Mouse (Mus musculus): ENCODE data around the gene Ergic3. TPM values are rescaled to one million over a fixed set of nuclear protein-coding genes. Genes with fewer than 3 reads are reported as not detected.

Gene Ergic3
- 199 TPM for polyA plus RNA-seq (2014; fragmentation: Illumina TruSeq; extraction: RNeasy Lipid Tissue Mini Kit (QIAGEN cat#74804); ENCODE audit: low read depth, low replicate concordance)

GRCm38 (mm10) chr2:156007888-156008532, at the start of gene Ergic3, which contains the start of gene 6430550D23Rik:
Ergic3 (plus strand) TSS chr2:156008045.
6430550D23Rik (minus strand) TSS chr2:156007977.

GRCm38 (mm10) chr2:156052816-156053215, 45.0 kb downstream of the Ergic3 start, which contains the start of gene Fer1l4:
Fer1l4 (minus strand) TSS chr2:156052947.

GRCm38 (mm10) chr2:156065099-156066041, 57.5 kb downstream of the Ergic3 start, which contains the start of gene Spag4:
Spag4 (plus strand) TSS chr2:156065175.

Other genes starting within 250 kb of the Ergic3 start
- 0.06 TPM for gene Mmp24, start 232.7 kb upstream of the Ergic3 start, polyA plus RNA-seq (2014; fragmentation: Illumina TruSeq; extraction: RNeasy Lipid Tissue Mini Kit (QIAGEN cat#74804); ENCODE audit: low read depth, low replicate concordance)
- gene BC029722, start 188.6 kb upstream of the Ergic3 start, polyA plus RNA-seq (2014; fragmentation: Illumina TruSeq; extraction: RNeasy Lipid Tissue Mini Kit (QIAGEN cat#74804); ENCODE audit: low read depth, low replicate concordance) = 52.0 TPM
- 57.7 TPM for gene Eif6, start 181.1 kb upstream of the Ergic3 start, polyA plus RNA-seq (2014; fragmentation: Illumina TruSeq; extraction: RNeasy Lipid Tissue Mini Kit (QIAGEN cat#74804); ENCODE audit: low read depth, low replicate concordance)
- gene Fam83c, start 173.2 kb upstream of the Ergic3 start, polyA plus RNA-seq (2014; fragmentation: Illumina TruSeq; extraction: RNeasy Lipid Tissue Mini Kit (QIAGEN cat#74804); ENCODE audit: low read depth, low replicate concordance) = not detected
- 50.0 TPM for gene Uqcc1, start 77.7 kb upstream of the Ergic3 start, polyA plus RNA-seq (2014; fragmentation: Illumina TruSeq; extraction: RNeasy Lipid Tissue Mini Kit (QIAGEN cat#74804); ENCODE audit: low read depth, low replicate concordance)
- not detected for gene Gm15557, start 67.3 kb upstream of the Ergic3 start, polyA plus RNA-seq (2014; fragmentation: Illumina TruSeq; extraction: RNeasy Lipid Tissue Mini Kit (QIAGEN cat#74804); ENCODE audit: low read depth, low replicate concordance)
- 0.42 TPM for gene Gdf5, start 62.7 kb upstream of the Ergic3 start, polyA plus RNA-seq (2014; fragmentation: Illumina TruSeq; extraction: RNeasy Lipid Tissue Mini Kit (QIAGEN cat#74804); ENCODE audit: low read depth, low replicate concordance)
- gene Cep250, start 51.6 kb upstream of the Ergic3 start, polyA plus RNA-seq (2014; fragmentation: Illumina TruSeq; extraction: RNeasy Lipid Tissue Mini Kit (QIAGEN cat#74804); ENCODE audit: low read depth, low replicate concordance) = 26.5 TPM
- gene 6430550D23Rik, start 68 bp upstream of the Ergic3 start, polyA plus RNA-seq (2014; fragmentation: Illumina TruSeq; extraction: RNeasy Lipid Tissue Mini Kit (QIAGEN cat#74804); ENCODE audit: low read depth, low replicate concordance) = 3.1 TPM
- 5.1 TPM for gene Fer1l4, start 44.9 kb downstream of the Ergic3 start, polyA plus RNA-seq (2014; fragmentation: Illumina TruSeq; extraction: RNeasy Lipid Tissue Mini Kit (QIAGEN cat#74804); ENCODE audit: low read depth, low replicate concordance)
- 7.4 TPM for gene Spag4, start 57.1 kb downstream of the Ergic3 start, polyA plus RNA-seq (2014; fragmentation: Illumina TruSeq; extraction: RNeasy Lipid Tissue Mini Kit (QIAGEN cat#74804); ENCODE audit: low read depth, low replicate concordance)
- 29.0 TPM for gene Cpne1, start 103.9 kb downstream of the Ergic3 start, polyA plus RNA-seq (2014; fragmentation: Illumina TruSeq; extraction: RNeasy Lipid Tissue Mini Kit (QIAGEN cat#74804); ENCODE audit: low read depth, low replicate concordance)
- 9.8 TPM for gene Rbm12, start 103.9 kb downstream of the Ergic3 start, polyA plus RNA-seq (2014; fragmentation: Illumina TruSeq; extraction: RNeasy Lipid Tissue Mini Kit (QIAGEN cat#74804); ENCODE audit: low read depth, low replicate concordance)
- gene Gm28036, start 119.0 kb downstream of the Ergic3 start, polyA plus RNA-seq (2014; fragmentation: Illumina TruSeq; extraction: RNeasy Lipid Tissue Mini Kit (QIAGEN cat#74804); ENCODE audit: low read depth, low replicate concordance) = 12.3 TPM
- 219 TPM for gene Romo1, start 136.0 kb downstream of the Ergic3 start, polyA plus RNA-seq (2014; fragmentation: Illumina TruSeq; extraction: RNeasy Lipid Tissue Mini Kit (QIAGEN cat#74804); ENCODE audit: low read depth, low replicate concordance)
- 44.4 TPM for gene Nfs1, start 136.1 kb downstream of the Ergic3 start, polyA plus RNA-seq (2014; fragmentation: Illumina TruSeq; extraction: RNeasy Lipid Tissue Mini Kit (QIAGEN cat#74804); ENCODE audit: low read depth, low replicate concordance)
- gene Rbm39, start 172.2 kb downstream of the Ergic3 start, polyA plus RNA-seq (2014; fragmentation: Illumina TruSeq; extraction: RNeasy Lipid Tissue Mini Kit (QIAGEN cat#74804); ENCODE audit: low read depth, low replicate concordance) = 182 TPM
- 15.1 TPM for gene Phf20, start 188.4 kb downstream of the Ergic3 start, polyA plus RNA-seq (2014; fragmentation: Illumina TruSeq; extraction: RNeasy Lipid Tissue Mini Kit (QIAGEN cat#74804); ENCODE audit: low read depth, low replicate concordance)